Mouse (Mus musculus) kidney, embryonic 14.5 days (tissue): Measurements from ENCODE around the gene Zc3h7a. TPM values are rescaled to one million over a fixed set of nuclear protein-coding genes. Genes with fewer than 3 reads are reported as not detected.

ENCODE experiments used
- ATAC-seq: fragments of 200-750 bp; cut with Nextera tagmentation; 2 replicates; pipeline ENCODE4 v1.8.0; 2017; ENCODE audit warnings: moderate number of reproducible peaks, mild to moderate bottlenecking, moderate TSS enrichment, moderate library complexity; ENCODE audit not compliant: low FRiP score, low TSS enrichment
- H3K27ac ChIP-seq: fragments of 300-500 bp; sonication (generic); 2 replicates; pipeline ENCODE4 v1.5.1; 2014; ENCODE audit warnings: low read depth, mild to moderate bottlenecking, low read length, moderate library complexity, mixed read lengths
- H3K27me3 ChIP-seq: fragments of 300-500 bp; sonication (generic); 2 replicates; pipeline ENCODE4 v1.6.1; 2014; ENCODE audit warnings: mild to moderate bottlenecking, low read length; ENCODE audit not compliant: control insufficient read depth, insufficient read depth
- H3K36me3 ChIP-seq: fragments of 300-500 bp; sonication (generic); 2 replicates; pipeline ENCODE4 v1.6.1; 2014; ENCODE audit warnings: low read length, mixed read lengths; ENCODE audit not compliant: control insufficient read depth, insufficient read depth
- H3K4me1 ChIP-seq: fragments of 300-500 bp; sonication (generic); 2 replicates; pipeline ENCODE4 v1.6.1; 2014; ENCODE audit warnings: low read length, mixed read lengths; ENCODE audit not compliant: control insufficient read depth, insufficient read depth
- H3K4me2 ChIP-seq: fragments of 300-500 bp; sonication (generic); replicated peaks from 2 replicates; pipeline ENCODE4 v1.6.1; 2014; ENCODE audit warnings: low read depth, mild to moderate bottlenecking, low read length
- H3K4me3 ChIP-seq: fragments of 300-500 bp; sonication (generic); 2 replicates; pipeline ENCODE4 v1.5.1; 2014; ENCODE audit warnings: mild to moderate bottlenecking, low read length
- H3K9ac ChIP-seq: fragments of 300-500 bp; sonication (generic); 2 replicates; pipeline ENCODE4 v1.6.1; 2014; ENCODE audit warnings: low read depth, mild to moderate bottlenecking, low read length, moderate library complexity
- H3K9me3 ChIP-seq: fragments of 300-500 bp; sonication (generic); 2 replicates; pipeline ENCODE4 v1.6.1; 2016; ENCODE audit warnings: low read length; ENCODE audit not compliant: control insufficient read depth
- WGBS: fragments of 180-500 bp; shearing (Covaris S2); extraction: QIAGEN DNeasy Blood & Tissue Kit; methylation state at CpG from one replicate; pipeline ENCODE4 v1.1.7; 2014; 5-methylcytosine and 5-hydroxymethylcytosine counted together
- polyA plus RNA-seq: library from polyadenylated mRNA; unstranded; fragments of >200 nt; fragmentation: Nextera tagmentation; extraction: Ambion mirVana; gene quantifications from 2 replicates; pipeline ENCODE4 v1.2.1, GENCODE M21; 2014

Zc3h7a gene
- polyA plus RNA-seq, 1 experiment from 2014 or later: 101 TPM

- Histone ChIP-seq H3K9me3 (no peaks in the 10 kb centered on the region), H3K4me3 (no peak overlapping the region), H3K36me3 (peaks cover 44% of the 10 kb centered on the region), H3K4me1 (no peaks in the 10 kb centered on the region), H3K4me2 (no peak overlapping the region), H3K27ac (no peak overlapping the region), H3K27me3 (no peaks in the 10 kb centered on the region), H3K9ac (no peak overlapping the region)
- WGBS: 97% methylated on average over 2 of the region's 2 CpGs
- no peak for ATAC-seq
Observed at GRCm38 (mm10) chr16:11125371-11125770, 50.8 kb downstream of the Zc3h7a start.

- Histone ChIP-seq H3K9me3 (no peaks in the 10 kb centered on the region), H3K4me3 (no peak overlapping the region), H3K36me3 (peaks cover 50% of the 10 kb centered on the region), H3K4me1 (no peaks in the 10 kb centered on the region), H3K27ac (no peak overlapping the region), H3K4me2 (no peak overlapping the region), H3K27me3 (no peaks in the 10 kb centered on the region), H3K9ac (no peak overlapping the region)
- no peak for ATAC-seq
- WGBS: 68% methylated on average over 1 of the region's 1 CpGs
Observed at GRCm38 (mm10) chr16:11124110-11124509, 52.1 kb downstream of the Zc3h7a start.

GRCm38 (mm10) chr16:11122625-11123024 lies 53.6 kb downstream of the Zc3h7a start:
- Histone ChIP-seq H3K36me3 (peaks cover 41% of the 10 kb centered on the region), H3K4me1 (no peaks in the 10 kb centered on the region), H3K9me3 (no peaks in the 10 kb centered on the region), H3K27me3 (no peaks in the 10 kb centered on the region), H3K4me2 (no peak overlapping the region), H3K9ac (no peak overlapping the region), H3K4me3 (no peak overlapping the region), H3K27ac (no peak overlapping the region)
- ATAC-seq: no peak
- whole genome bisulfite sequencing: 89% methylated on average over 2 of the region's 2 CpGs

- H3K4me2 ChIP-seq: no peak overlapping the region
- H3K27ac ChIP-seq: no peak overlapping the region
- H3K4me3 ChIP-seq: no peak overlapping the region
- no peaks in the 10 kb centered on the region for H3K9me3 ChIP-seq
- no peak for ATAC-seq
- WGBS: 77% methylated on average over 4 of the region's 4 CpGs
- H3K9ac ChIP-seq: no peak overlapping the region
- no peaks in the 10 kb centered on the region for H3K4me1 ChIP-seq
- no peaks in the 10 kb centered on the region for H3K27me3 ChIP-seq
- no peaks in the 10 kb centered on the region; the same call in 1 of the 2 replicates for H3K36me3 ChIP-seq
Observed at GRCm38 (mm10) chr16:11109198-11109740, 66.9 kb downstream of the Zc3h7a start.

- Histone ChIP-seq H3K4me2 (no peak overlapping the region), H3K9me3 (no peaks in the 10 kb centered on the region), H3K4me1 (no peaks in the 10 kb centered on the region), H3K4me3 (no peak overlapping the region), H3K9ac (no peak overlapping the region), H3K36me3 (peaks cover 6% of the 10 kb centered on the region; the same call in 1 of the 2 replicates), H3K27ac (no peak overlapping the region), H3K27me3 (no peaks in the 10 kb centered on the region)
- WGBS: 77% methylated on average over 1 of the region's 1 CpGs
- no peak for ATAC-seq
Observed at GRCm38 (mm10) chr16:11104905-11105304, 71.3 kb downstream of the Zc3h7a start.

GRCm38 (mm10) chr16:11097301-11097700 lies 78.9 kb downstream of the Zc3h7a start:
- no peaks in the 10 kb centered on the region for H3K4me1 ChIP-seq
- peaks cover 9% of the 10 kb centered on the region; the same call in 1 of the 2 replicates for H3K36me3 ChIP-seq
- no peak overlapping the region for H3K27ac ChIP-seq
- no peaks in the 10 kb centered on the region for H3K9me3 ChIP-seq
- no peak for ATAC-seq
- 96% methylated on average over 3 of the region's 3 CpGs for WGBS
- no peak overlapping the region for H3K4me2 ChIP-seq
- no peak overlapping the region for H3K9ac ChIP-seq
- no peaks in the 10 kb centered on the region for H3K27me3 ChIP-seq
- H3K4me3 ChIP-seq: no peak overlapping the region

- no peak overlapping the region for H3K27ac ChIP-seq
- H3K9me3 ChIP-seq: no peaks in the 10 kb centered on the region
- no peak for ATAC-seq
- H3K4me1 ChIP-seq: no peaks in the 10 kb centered on the region
- 92% methylated on average over 13 of the region's 13 CpGs for WGBS
- H3K4me2 ChIP-seq: no peak overlapping the region
- no peaks in the 10 kb centered on the region for H3K27me3 ChIP-seq
- no peak overlapping the region for H3K4me3 ChIP-seq
- peaks cover 26% of the 10 kb centered on the region for H3K36me3 ChIP-seq
- H3K9ac ChIP-seq: no peak overlapping the region
Observed at GRCm38 (mm10) chr16:11093717-11094386, 82.3 kb downstream of the Zc3h7a start.

GRCm38 (mm10) chr16:11092523-11092922 lies 83.7 kb downstream of the Zc3h7a start:
- no peaks in the 10 kb centered on the region for H3K4me1 ChIP-seq
- no peak overlapping the region for H3K9ac ChIP-seq
- 61% methylated on average over 3 of the region's 3 CpGs for WGBS
- H3K4me2 ChIP-seq: no peak overlapping the region
- no peaks in the 10 kb centered on the region for H3K27me3 ChIP-seq
- no peak for ATAC-seq
- peaks cover 40% of the 10 kb centered on the region for H3K36me3 ChIP-seq
- no peaks in the 10 kb centered on the region for H3K9me3 ChIP-seq
- no peak overlapping the region for H3K4me3 ChIP-seq
- no peak overlapping the region for H3K27ac ChIP-seq

GRCm38 (mm10) chr16:11092061-11092460 lies 84.1 kb downstream of the Zc3h7a start:
- H3K4me1 ChIP-seq: no peaks in the 10 kb centered on the region
- H3K4me2 ChIP-seq: no peak overlapping the region
- no peak overlapping the region for H3K27ac ChIP-seq
- no peak for ATAC-seq
- H3K9me3 ChIP-seq: no peaks in the 10 kb centered on the region
- no peak overlapping the region for H3K9ac ChIP-seq
- 67% methylated on average over 4 of the region's 4 CpGs for WGBS
- H3K27me3 ChIP-seq: no peaks in the 10 kb centered on the region
- peaks cover 43% of the 10 kb centered on the region for H3K36me3 ChIP-seq
- no peak overlapping the region for H3K4me3 ChIP-seq
